Mouse (Mus musculus) spleen, adult 10 weeks (tissue): Measurements from ENCODE around the gene G3bp2. TPM values are rescaled to one million over a fixed set of nuclear protein-coding genes. Genes with fewer than 3 reads are reported as not detected.

Source experiments
- polyA plus RNA-seq: library from polyadenylated mRNA; stranded (reverse); fragments of 350-450 nt; fragmentation: Illumina TruSeq; extraction: RNeasy Lipid Tissue Mini Kit (QIAGEN cat#74804); gene quantifications from one replicate; pipeline ENCODE4 v1.2.3, GENCODE M21; 2015; ENCODE audit warnings: low replicate concordance; ENCODE audit not compliant: insufficient read depth

The G3bp2 gene
- polyA plus RNA-seq = 130 TPM

DNA sequence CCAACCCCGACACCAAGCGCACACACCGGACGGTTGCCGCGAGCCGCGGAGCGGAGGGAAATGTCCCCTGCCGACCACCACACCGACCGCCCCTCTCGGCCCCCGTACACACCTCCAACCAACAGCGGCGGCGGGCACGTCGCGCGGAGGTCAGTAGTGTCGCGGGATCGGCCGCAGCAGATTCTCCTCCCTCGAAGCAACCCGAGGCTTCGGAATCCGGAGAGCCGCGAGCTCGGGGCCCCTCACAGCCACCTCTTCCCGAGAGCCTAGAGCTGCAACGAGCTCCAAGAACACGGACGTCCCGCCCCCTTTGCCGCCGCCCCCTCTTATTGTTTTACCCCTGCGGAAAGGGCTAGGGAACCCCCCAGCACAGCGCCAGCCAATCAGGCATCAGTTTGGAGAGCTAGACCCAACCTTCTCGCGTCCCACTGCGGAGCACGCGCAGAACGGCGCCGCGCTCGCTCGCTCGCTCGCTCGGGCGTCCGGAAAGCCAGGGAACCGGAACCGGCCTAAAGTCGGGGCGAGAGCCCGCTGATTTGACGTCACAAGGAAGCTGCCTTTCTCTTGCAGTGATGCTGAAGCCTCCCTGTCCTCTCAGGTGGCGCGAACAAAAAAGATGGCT, at the start of gene G3bp2:
TSS of gene G3bp2 (minus strand) at position 303 of the 622 bp plus-strand sequence.

DNA sequence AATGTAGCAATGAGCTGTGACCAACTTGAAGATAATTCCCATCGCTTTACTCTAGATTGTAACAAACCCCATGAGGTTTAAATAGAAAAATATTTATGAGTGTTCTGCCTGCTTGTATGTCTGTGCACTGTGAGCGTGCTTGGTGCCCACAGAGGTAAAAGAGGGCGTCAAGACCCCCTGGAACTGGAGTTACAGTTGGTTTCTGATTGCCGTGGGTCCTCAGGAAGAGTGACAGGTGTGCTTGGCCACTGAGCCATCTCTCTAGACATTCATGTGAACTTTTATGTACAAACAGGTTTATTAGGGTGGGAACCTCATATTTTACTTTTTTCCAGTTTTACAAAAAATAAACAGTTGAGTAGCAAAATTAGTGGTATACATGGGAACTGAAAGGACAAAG, 39.7 kb downstream of the G3bp2 start, which contains the start of gene Cdkl2:
TSS of gene Cdkl2 (minus strand) at position 101 of the 400 bp plus-strand sequence.

Other genes starting within 250 kb of the G3bp2 start
- gene Rchy1, start 120.7 kb downstream of the G3bp2 start, polyA plus RNA-seq = 121 TPM
- gene Odaph, start 96.2 kb downstream of the G3bp2 start, polyA plus RNA-seq = 0.59 TPM
- gene Cdkl2, start 39.8 kb downstream of the G3bp2 start, polyA plus RNA-seq = 1.6 TPM
- 81.3 TPM for gene Uso1, start 54.2 kb upstream of the G3bp2 start, polyA plus RNA-seq
- gene U90926, start 131.7 kb upstream of the G3bp2 start, polyA plus RNA-seq = not detected
- gene Ppef2, start 172.6 kb upstream of the G3bp2 start, polyA plus RNA-seq = 3.2 TPM
- gene Naaa, start 194.5 kb upstream of the G3bp2 start, polyA plus RNA-seq = 99.9 TPM
- gene Sdad1, start 226.8 kb upstream of the G3bp2 start, polyA plus RNA-seq = 53.9 TPM
- gene Cxcl9, start 244.4 kb upstream of the G3bp2 start, polyA plus RNA-seq = 50.2 TPM
- 8.3 TPM for gene Art3, start 248.1 kb upstream of the G3bp2 start, polyA plus RNA-seq